Mouse (Mus musculus): Measurements from ENCODE around the gene Dnajb7.
"Not testable (repeated sequence)": the region's sequence is repeated elsewhere in the genome, so short reads cannot be mapped to it uniquely, and the experiment has no call there.

Dnajb7 gene

GRCm38 (mm10) chr15:81408199-81408598, at the start of gene Dnajb7:
Dnajb7 (minus strand) TSS chr15:81408299.
- no peak for DNase-seq (ENCODE audit: low read depth, low spot score)

DNA sequence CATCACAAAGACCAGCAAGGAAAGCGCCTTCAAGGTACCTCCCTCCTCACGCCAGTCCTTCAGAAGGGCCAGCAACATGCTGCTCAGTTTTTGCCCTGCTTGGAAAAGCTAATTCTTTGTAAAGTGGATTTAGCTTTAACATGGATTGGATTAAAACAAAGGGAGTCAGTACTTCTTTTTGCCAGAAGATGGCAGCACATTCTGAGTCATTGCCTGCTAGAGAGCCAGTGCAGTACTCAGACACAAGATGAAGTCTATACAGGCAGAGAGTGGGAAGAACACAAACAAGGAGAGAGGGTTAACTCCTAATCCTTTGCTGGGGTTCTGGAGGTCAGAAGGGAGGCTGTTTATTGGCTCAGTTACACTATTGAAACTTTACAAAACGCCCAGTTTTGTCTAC, 40.4 kb upstream of the Dnajb7 start:
- DNase-seq (ENCODE audit: low read depth, low spot score) = peak; percentile 64

- DNase-seq (ENCODE audit: low read depth, low spot score) = no peak
These were observed 31.1 kb upstream of the Dnajb7 start for GRCm38 (mm10) chr15:81439236-81439635.

DNA sequence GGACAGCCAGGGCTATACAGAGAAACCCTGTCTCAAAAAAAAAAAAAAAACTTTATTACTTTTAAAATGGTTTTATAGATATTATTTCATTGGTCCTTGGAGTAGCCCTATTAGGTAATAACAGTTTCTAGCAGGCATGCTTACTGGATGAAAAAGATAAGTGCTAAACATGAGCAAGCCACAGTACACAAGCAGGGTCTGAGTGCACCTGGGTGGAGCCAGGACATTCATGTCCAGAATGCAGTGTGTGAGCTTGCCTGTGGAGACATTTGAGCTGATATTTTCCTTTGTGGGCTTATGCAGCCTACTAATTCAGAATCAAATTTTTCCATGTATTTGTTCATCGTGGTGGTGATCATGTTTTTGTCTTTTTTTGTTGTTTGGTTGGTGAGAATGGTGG, 30.2 kb upstream of the Dnajb7 start:
- no peak for DNase-seq (ENCODE audit: low read depth, low spot score)

DNA sequence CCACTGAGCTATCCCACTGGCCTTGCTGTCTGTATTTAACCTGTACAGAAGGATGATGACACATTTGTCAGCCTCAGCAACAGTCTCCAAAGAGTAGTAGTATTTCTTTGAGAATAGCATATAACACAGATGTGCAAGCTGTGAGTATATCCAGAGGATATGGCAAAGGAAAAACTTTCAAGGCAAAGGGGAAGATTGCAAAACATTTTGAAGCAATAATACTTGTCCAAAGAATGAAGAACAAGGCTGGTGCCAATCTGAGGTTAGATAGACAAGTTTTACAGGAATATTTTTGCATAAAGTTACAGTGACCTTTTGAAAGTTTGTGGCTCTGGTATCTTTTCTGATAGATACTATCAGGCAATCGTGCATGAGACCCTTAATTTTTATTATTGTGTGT, 23.1 kb upstream of the Dnajb7 start:
- no peak for DNase-seq (ENCODE audit: low read depth, low spot score)

DNA sequence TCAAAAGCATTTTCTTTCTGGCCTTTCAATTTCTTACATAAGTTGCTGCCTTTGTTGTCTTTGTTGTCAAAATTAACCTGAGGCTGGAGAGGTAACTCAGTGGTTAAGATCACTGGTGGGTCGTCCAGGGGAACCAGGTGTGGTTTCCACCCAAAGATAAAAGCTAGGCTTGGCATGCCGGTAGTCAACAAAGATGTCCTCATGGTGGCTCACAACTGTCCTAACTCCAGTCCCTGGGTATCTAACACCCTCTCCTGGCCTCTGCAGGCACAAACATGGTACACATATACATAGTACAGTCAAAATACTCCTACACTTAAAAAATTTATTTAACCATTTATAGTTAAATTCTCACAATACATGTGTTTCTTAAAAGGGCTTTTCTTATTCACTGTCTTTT, 19.8 kb upstream of the Dnajb7 start:
- no peak for DNase-seq (ENCODE audit: low read depth, low spot score)

GRCm38 (mm10) chr15:81425311-81425710, 17.2 kb upstream of the Dnajb7 start:
- no peak for DNase-seq (ENCODE audit: low read depth, low spot score)

DNA sequence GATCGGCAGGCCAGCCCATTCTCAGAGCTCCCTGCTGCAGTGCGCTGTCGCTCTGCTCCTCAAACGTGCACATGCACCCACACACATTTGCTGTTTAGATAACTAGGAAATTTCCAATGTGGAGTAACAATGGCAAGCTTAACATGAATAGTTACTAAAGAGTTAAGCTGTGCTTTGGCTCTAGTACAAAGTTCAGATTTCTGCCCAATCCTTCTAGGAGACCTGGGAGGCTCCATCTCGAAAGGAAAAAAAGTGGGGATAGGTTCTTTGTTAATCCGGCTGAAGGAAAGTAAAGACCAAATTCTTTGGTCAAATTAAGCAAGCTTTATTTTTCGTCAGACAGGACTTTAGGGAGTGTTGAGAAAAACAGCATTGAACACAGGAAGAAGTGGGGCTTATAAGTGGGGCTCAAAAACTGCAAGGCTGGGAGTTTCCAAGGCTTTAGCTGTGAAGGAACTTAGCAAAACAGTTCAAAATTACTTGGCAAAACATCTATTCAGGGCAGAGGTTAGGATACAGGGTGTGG, 14.1 kb upstream of the Dnajb7 start:
- DNase-seq (ENCODE audit: low read depth, low spot score) = no peak

DNA sequence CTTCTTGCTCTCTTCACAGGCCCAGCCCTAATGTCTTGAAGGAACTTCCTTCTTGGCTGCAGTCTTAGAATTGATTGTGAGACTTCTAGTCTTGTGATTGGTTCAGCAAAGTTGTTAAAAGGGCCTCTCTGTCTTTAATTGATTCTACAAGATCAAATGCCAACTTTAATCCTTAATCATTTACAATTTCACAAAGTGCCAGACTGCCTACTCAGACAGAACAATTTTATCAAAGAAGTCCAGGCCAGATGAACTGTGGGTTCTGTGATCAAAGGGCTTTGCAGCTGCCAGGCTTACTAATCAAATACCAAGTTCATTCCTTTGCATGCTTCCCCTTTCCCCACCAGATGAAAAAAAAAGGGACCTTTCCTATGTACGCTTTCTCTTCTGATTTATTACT, 13.4 kb upstream of the Dnajb7 start:
- no peak for DNase-seq (ENCODE audit: low read depth, low spot score)

- no peak for DNase-seq (ENCODE audit: low read depth, low spot score)
These were observed 10.0 kb upstream of the Dnajb7 start for GRCm38 (mm10) chr15:81418065-81418464.

GRCm38 (mm10) chr15:81416763-81417310, 8.7 kb upstream of the Dnajb7 start:
- not testable (repeated sequence) for DNase-seq (ENCODE audit: low read depth, low spot score)

- no peak for DNase-seq (ENCODE audit: low read depth, low spot score)
These were observed 3.1 kb downstream of the Dnajb7 start for GRCm38 (mm10) chr15:81405008-81405407.

GRCm38 (mm10) chr15:81399638-81400315, 8.3 kb downstream of the Dnajb7 start, which contains the start of the genes St13 and Xpnpep3:
St13 (minus strand) TSS chr15:81400077.
Xpnpep3 (plus strand) TSS chr15:81400138.
- peak; percentile 90 for DNase-seq (ENCODE audit: low read depth, low spot score)

GRCm38 (mm10) chr15:81399297-81399637, 8.8 kb downstream of the Dnajb7 start:
- DNase-seq (ENCODE audit: low read depth, low spot score) = no peak

- no peak for DNase-seq (ENCODE audit: low read depth, low spot score)
These were observed 9.9 kb downstream of the Dnajb7 start for GRCm38 (mm10) chr15:81398189-81398588.

DNA sequence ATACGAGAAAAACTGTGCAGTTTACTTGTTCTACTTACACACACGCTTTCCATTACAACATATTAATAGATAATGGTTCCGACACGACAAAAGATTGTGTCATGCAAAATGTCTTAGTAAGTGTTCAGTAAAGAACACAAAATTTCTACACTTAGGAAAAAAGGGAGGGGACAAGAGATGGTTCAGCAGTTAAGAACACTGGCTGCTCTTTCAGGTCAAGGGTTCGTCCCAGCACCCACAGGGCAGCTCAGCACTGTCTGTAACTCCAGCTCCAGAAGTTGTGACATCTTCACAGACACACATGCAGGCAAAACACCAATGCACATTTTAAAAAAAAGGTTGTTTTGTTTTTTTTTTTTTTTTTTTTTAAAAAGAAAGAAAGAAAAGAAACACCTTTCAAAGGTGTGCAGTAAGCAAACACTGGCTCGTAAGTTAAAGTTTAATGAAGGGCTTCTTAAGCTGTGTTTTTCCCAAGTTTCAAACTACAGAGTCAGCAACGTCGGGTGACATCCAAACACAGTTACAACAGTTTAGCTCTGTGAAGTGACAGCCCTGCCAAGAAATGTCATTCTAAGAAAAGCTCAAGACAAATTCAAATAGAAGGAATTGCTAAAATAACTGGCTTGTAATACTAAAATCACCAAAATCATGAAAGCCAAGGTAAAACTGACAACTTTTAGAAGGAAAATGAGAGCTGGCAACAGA, 13.7 kb downstream of the Dnajb7 start:
- no peak for DNase-seq (ENCODE audit: low read depth, low spot score)

- DNase-seq (ENCODE audit: low read depth, low spot score) = no peak
These were observed 15.1 kb downstream of the Dnajb7 start for GRCm38 (mm10) chr15:81392997-81393396.

GRCm38 (mm10) chr15:81386327-81386726, 21.8 kb downstream of the Dnajb7 start:
- no peak for DNase-seq (ENCODE audit: low read depth, low spot score)

DNA sequence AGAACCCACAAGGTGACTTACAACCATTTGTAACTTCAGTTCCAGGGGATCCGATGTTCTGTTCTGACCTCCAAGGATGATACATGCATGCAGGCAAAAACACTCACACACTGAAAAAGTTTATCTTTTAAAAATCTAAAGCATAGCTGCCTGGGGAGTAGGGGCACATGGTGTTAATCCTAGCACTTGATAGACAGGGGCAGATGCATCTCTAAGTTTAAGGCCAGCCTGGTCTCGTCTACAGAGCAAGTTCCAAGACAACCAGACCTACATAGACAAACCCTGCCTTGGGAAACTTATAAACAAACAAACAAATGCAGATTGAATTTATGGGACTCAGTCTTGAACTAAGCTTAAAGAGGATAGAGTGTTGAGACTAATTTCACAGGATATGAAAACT, 29.3 kb downstream of the Dnajb7 start:
- DNase-seq (ENCODE audit: low read depth, low spot score) = no peak

DNA sequence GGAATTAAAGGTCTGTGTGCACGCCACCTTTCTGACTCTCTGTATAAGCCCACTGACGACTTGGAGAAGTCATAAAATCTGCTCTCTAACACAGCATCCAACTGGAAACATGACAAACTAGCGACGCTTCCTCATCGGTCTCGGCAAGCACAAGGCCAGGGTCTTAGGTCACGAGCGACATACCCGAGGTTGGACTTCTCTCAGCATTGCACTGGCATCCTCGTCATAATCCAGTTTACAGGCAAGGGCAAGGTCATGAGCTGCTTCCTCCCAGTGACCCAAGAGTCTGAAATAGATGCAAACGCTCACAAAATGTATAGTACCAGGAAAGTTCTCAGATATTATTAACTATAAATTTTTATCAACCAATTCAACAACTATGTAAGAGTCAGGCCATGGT, 33.5 kb downstream of the Dnajb7 start:
- no peak for DNase-seq (ENCODE audit: low read depth, low spot score)

GRCm38 (mm10) chr15:81370356-81370755, 37.7 kb downstream of the Dnajb7 start:
- no peak for DNase-seq (ENCODE audit: low read depth, low spot score)

GRCm38 (mm10) chr15:81368601-81369000, 39.5 kb downstream of the Dnajb7 start:
- no peak for DNase-seq (ENCODE audit: low read depth, low spot score)

DNA sequence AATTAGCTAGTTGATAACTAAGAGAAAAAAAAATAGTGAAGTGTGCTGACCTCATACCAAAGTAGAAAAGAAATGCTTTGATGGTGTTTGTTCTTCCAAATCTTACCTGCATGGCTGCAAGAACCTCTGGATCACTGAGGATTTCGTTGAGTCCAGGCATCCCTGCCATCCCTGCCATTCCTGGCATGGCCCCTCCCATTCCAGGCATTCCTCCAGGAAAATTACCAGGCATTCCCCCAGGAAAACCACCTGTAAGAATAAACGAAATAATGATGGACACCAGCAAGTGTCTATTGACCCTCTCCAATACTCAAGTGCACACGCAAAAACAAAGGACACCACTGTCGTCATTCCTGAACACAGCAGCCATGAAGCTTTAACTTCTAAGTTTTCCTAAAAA, 41.9 kb downstream of the Dnajb7 start:
- DNase-seq (ENCODE audit: low read depth, low spot score) = no peak
